Mouse (Mus musculus) cortical plate, adult 2 months (tissue): ENCODE measurements around the gene Tnfsf4.

Experiments used
- CTCF ChIP-seq: fragments of 200-500 bp; IDR thresholded peaks from 2 replicates; pipeline ENCODE4 v1.5.1; 2011; ENCODE audit warnings: mild to moderate bottlenecking, control low read depth, low read length; ENCODE audit not compliant: insufficient read depth; ENCODE audit errors: extremely low read depth
- POLR2A ChIP-seq: fragments of 200-500 bp; IDR thresholded peaks from 2 replicates; pipeline ENCODE4 v1.6.1; 2011; ENCODE audit warnings: mild to moderate bottlenecking, low read length, control low read depth; ENCODE audit not compliant: insufficient read depth; ENCODE audit errors: extremely low read depth

- TF ChIP-seq POLR2A (no peak), CTCF (no peak)
Observed at GRCm38 (mm10) chr1:161394931-161395459, at the start of gene Tnfsf4.
